Mouse (Mus musculus): ENCODE measurements around the gene Map3k1.

The Map3k1 gene

GRCm38 (mm10) chr13:111815017-111815416, 6.2 kb upstream of the Map3k1 start:
- DNase-seq (ENCODE audit: extremely low read depth, low read depth, low spot score) = no peak

GRCm38 (mm10) chr13:111812647-111813046, 3.9 kb upstream of the Map3k1 start:
- DNase-seq (ENCODE audit: extremely low read depth, low read depth, low spot score) = no peak

- DNase-seq (ENCODE audit: extremely low read depth, low read depth, low spot score) = no peak
These were observed 2.3 kb upstream of the Map3k1 start for GRCm38 (mm10) chr13:111810998-111811628.

- DNase-seq (ENCODE audit: extremely low read depth, low read depth, low spot score) = no peak
These were observed 854 bp upstream of the Map3k1 start for GRCm38 (mm10) chr13:111809466-111810228.

- DNase-seq (ENCODE audit: extremely low read depth, low read depth, low spot score) = no peak
These were observed 481 bp downstream of the Map3k1 start for GRCm38 (mm10) chr13:111808387-111808636.

GRCm38 (mm10) chr13:111807596-111808386, 1.0 kb downstream of the Map3k1 start:
- DNase-seq (ENCODE audit: extremely low read depth, low read depth, low spot score) = no peak

- DNase-seq (ENCODE audit: extremely low read depth, low read depth, low spot score) = no peak
These were observed 1.6 kb downstream of the Map3k1 start for GRCm38 (mm10) chr13:111807105-111807595.

- no peak for DNase-seq (ENCODE audit: extremely low read depth, low read depth, low spot score)
These were observed 2.8 kb downstream of the Map3k1 start for GRCm38 (mm10) chr13:111805738-111806722.

- peak; percentile 57 for DNase-seq (ENCODE audit: extremely low read depth, low read depth, low spot score)
These were observed 3.7 kb downstream of the Map3k1 start for GRCm38 (mm10) chr13:111804951-111805673.

GRCm38 (mm10) chr13:111804189-111804588, 4.6 kb downstream of the Map3k1 start:
- no peak for DNase-seq (ENCODE audit: extremely low read depth, low read depth, low spot score)

GRCm38 (mm10) chr13:111803506-111803905, 5.3 kb downstream of the Map3k1 start:
- DNase-seq (ENCODE audit: extremely low read depth, low read depth, low spot score) = peak; percentile 57

GRCm38 (mm10) chr13:111802900-111803299, 5.9 kb downstream of the Map3k1 start:
- DNase-seq (ENCODE audit: extremely low read depth, low read depth, low spot score) = no peak

GRCm38 (mm10) chr13:111802271-111802665, 6.5 kb downstream of the Map3k1 start:
- DNase-seq (ENCODE audit: extremely low read depth, low read depth, low spot score) = no peak

GRCm38 (mm10) chr13:111801662-111802270, 7.0 kb downstream of the Map3k1 start:
- DNase-seq (ENCODE audit: extremely low read depth, low read depth, low spot score) = no peak

GRCm38 (mm10) chr13:111800866-111801265, 7.9 kb downstream of the Map3k1 start:
- no peak for DNase-seq (ENCODE audit: extremely low read depth, low read depth, low spot score)

GRCm38 (mm10) chr13:111798044-111798443, 10.7 kb downstream of the Map3k1 start:
- DNase-seq (ENCODE audit: extremely low read depth, low read depth, low spot score) = no peak

GRCm38 (mm10) chr13:111797021-111797420, 11.8 kb downstream of the Map3k1 start:
- DNase-seq (ENCODE audit: extremely low read depth, low read depth, low spot score) = no peak

GRCm38 (mm10) chr13:111796191-111796920, 12.4 kb downstream of the Map3k1 start:
- DNase-seq (ENCODE audit: extremely low read depth, low read depth, low spot score) = peak; percentile 58

- no peak for DNase-seq (ENCODE audit: extremely low read depth, low read depth, low spot score)
These were observed 15.9 kb downstream of the Map3k1 start for GRCm38 (mm10) chr13:111792975-111793287.

Measured in fat pad, adult 2 months (tissue).